Mouse (Mus musculus) small intestine, adult 2 months (tissue): ENCODE data around the gene Scnn1b. TPM values are rescaled to one million over a fixed set of nuclear protein-coding genes. Genes with fewer than 3 reads are reported as not detected.

Experiments used
- H3K27ac ChIP-seq: fragments of 200-500 bp; 2 replicates; pipeline ENCODE4 v1.5.1; 2012; ENCODE audit warnings: low read depth, low read length, control low read depth, inconsistent platforms; ENCODE audit not compliant: insufficient read depth
- H3K27me3 ChIP-seq: fragments of 200-500 bp; 2 replicates; pipeline ENCODE4 v1.6.1; 2012; ENCODE audit warnings: mild to moderate bottlenecking, moderate library complexity, low read length, inconsistent platforms; ENCODE audit not compliant: control insufficient read depth, insufficient read depth
- H3K36me3 ChIP-seq: fragments of 200-500 bp; 2 replicates; pipeline ENCODE4 v1.6.1; 2012; ENCODE audit warnings: mild to moderate bottlenecking, low read length, control low read depth, inconsistent platforms; ENCODE audit not compliant: control insufficient read depth, insufficient read depth
- H3K4me1 ChIP-seq: fragments of 200-500 bp; 2 replicates; pipeline ENCODE4 v1.6.1; 2012; ENCODE audit warnings: low read length, inconsistent platforms, mixed read lengths; ENCODE audit not compliant: control insufficient read depth, insufficient read depth, insufficient read length
- H3K4me3 ChIP-seq: fragments of 200-500 bp; 2 replicates; pipeline ENCODE4 v1.5.1; 2012; ENCODE audit warnings: low read depth, mild to moderate bottlenecking, control low read depth, inconsistent platforms, low read length, moderate library complexity
- CTCF ChIP-seq: fragments of 200-500 bp; IDR thresholded peaks from 2 replicates; pipeline ENCODE4 v1.5.1; 2012; ENCODE audit warnings: low read depth, mild to moderate bottlenecking, control low read depth, inconsistent platforms, low read length, moderate library complexity, mixed read lengths; ENCODE audit not compliant: insufficient replicate concordance, insufficient read length; ENCODE audit errors: extremely low read depth
- POLR2A ChIP-seq: fragments of 200-500 bp; IDR thresholded peaks from 2 replicates; pipeline ENCODE4 v1.6.1; 2012; ENCODE audit warnings: low read depth, mild to moderate bottlenecking, control low read depth, inconsistent platforms, low read length, moderate library complexity
- WGBS: fragments of 180-500 bp; shearing (Covaris S2); methylation state at CpG from one replicate; pipeline ENCODE4 v1.1.7; 2018; 5-methylcytosine and 5-hydroxymethylcytosine counted together
- polyA plus RNA-seq: library from polyadenylated mRNA; depleted of rRNA; stranded (reverse); fragments of >200 nt; gene quantifications from 2 replicates; pipeline ENCODE4 v1.2.3, GENCODE M21; 2012

Gene Scnn1b
- polyA plus RNA-seq, 1 experiment: 0.10 TPM

DNA sequence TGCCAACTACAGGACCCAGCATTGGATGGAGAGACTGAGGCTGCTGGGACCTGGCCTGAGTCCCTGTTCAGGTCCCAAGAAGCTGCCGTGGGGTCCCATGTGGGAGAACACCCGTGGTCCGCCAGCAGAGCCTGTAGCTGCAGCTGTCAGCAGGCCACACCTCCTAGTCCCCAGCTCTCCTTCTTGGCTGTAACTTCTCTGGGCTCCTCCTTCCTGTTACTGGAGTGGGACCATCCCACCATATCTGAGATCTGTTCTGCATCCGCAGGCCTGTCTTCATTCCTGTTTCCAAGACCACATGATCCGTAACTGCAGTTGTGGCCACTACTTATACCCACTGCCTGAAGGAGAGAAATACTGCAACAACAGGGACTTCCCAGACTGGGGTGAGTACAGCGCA is 49.1 kb downstream of the Scnn1b start:
- no peaks in the 10 kb centered on the region for H3K27me3 ChIP-seq
- H3K36me3 ChIP-seq: no peaks in the 10 kb centered on the region
- no peak overlapping the region for H3K4me3 ChIP-seq
- 64% methylated on average over 6 of the region's 6 CpGs for WGBS
- H3K27ac ChIP-seq: no peak overlapping the region
- no peak for TF ChIP-seq CTCF
- no peak for TF ChIP-seq POLR2A
- no peaks in the 10 kb centered on the region for H3K4me1 ChIP-seq

DNA sequence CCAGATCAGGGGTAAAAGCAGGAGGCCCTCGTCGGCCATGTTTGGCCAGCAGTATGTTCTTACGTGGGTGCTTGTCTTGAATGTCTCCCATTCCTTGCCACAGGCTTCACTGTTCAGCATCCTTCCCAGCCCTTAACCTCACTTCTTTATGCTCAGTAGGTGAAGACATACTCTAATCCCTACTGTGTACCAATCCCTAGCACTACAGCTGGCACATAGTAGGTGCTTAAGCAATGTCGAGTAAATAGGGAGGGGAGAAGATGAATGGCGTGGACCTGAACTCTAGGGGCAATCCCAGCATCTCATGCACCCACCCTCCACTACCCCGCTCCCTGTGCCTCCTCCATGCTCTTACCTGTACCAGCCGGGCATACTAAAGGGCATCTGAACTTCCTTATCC is 59.5 kb downstream of the Scnn1b start:
- Histone ChIP-seq H3K27ac (no peak overlapping the region), H3K4me3 (no peak overlapping the region), H3K27me3 (no peaks in the 10 kb centered on the region), H3K4me1 (no peaks in the 10 kb centered on the region), H3K36me3 (peaks cover 39% of the 10 kb centered on the region)
- TF ChIP-seq CTCF (no peak), POLR2A (no peak)
- WGBS: 93% methylated on average over 7 of the region's 7 CpGs

DNA sequence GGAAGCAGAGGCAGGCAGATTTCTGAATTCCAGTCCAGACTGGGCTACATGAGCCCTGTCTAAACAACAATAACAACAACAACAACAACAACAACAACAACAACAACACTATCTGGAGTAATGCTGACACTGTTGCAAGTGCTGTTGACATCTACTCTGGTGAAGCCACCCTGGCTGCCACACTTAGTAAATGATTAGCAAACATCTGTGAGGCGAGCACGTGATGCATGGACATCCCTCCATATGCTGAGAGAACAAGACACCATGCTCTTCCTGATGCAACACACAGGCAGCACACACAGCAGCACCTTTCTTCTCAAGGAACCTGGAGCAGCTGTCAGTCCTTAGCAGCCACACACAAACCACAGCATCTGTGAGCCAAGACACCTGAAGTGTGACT is 63.0 kb downstream of the Scnn1b start:
- peaks cover 36% of the 10 kb centered on the region for H3K36me3 ChIP-seq
- no peak overlapping the region for H3K27ac ChIP-seq
- WGBS: 81% methylated on average over 2 of the region's 2 CpGs
- H3K4me1 ChIP-seq: no peaks in the 10 kb centered on the region
- TF ChIP-seq CTCF: no peak
- H3K27me3 ChIP-seq: no peaks in the 10 kb centered on the region
- no peak overlapping the region for H3K4me3 ChIP-seq

DNA sequence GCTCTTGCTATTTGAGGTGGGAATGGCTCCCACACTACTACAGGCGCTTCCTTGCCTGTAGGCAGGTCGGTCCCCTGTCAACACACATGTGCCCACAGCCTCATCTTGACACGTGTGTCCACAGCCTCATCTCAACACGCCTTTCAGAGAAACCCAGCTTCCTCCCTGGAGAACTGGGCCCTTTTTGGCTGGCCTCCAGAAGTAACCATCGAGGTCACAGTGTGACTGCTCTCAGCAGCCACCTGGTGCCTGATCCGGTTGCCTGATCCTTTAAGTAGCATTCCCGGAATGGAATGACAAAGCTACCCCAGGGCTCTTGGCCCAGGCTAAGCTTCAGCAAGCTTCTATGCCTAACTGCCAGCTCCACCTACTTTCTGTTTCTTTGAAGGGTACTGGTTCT is 66.4 kb downstream of the Scnn1b start:
- Histone ChIP-seq H3K27me3 (no peaks in the 10 kb centered on the region), H3K36me3 (peaks cover 22% of the 10 kb centered on the region), H3K27ac (no peak overlapping the region), H3K4me3 (no peak overlapping the region), H3K4me1 (no peaks in the 10 kb centered on the region)
- 51% methylated on average over 7 of the region's 7 CpGs for WGBS
- TF ChIP-seq POLR2A: no peak
- TF ChIP-seq CTCF: no peak

DNA sequence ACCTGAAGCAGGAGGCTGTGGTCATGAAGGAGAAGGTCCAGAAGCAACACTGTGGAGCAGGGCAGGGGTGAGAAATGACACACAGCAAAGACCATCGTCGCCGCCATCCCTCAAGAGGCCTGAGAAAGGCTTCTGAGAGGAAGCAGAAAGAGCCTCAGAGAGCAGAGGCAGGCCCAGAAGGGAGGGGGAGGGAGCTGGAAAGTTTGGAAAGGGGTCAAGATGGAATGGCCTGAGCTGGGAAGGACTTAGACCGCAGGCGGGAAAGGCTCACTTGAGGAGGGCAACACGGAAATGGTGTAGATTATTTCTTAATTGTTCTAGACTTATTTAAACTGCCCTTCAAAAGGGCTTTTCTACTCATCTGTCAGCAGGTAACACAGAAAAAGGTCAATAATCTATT is 68.8 kb downstream of the Scnn1b start:
- Histone ChIP-seq H3K4me3 (no peak overlapping the region), H3K36me3 (peaks cover 16% of the 10 kb centered on the region), H3K27me3 (no peaks in the 10 kb centered on the region), H3K4me1 (no peaks in the 10 kb centered on the region), H3K27ac (no peak overlapping the region)
- WGBS: 79% methylated on average over 6 of the region's 6 CpGs
- TF ChIP-seq POLR2A (no peak), CTCF (no peak)

DNA sequence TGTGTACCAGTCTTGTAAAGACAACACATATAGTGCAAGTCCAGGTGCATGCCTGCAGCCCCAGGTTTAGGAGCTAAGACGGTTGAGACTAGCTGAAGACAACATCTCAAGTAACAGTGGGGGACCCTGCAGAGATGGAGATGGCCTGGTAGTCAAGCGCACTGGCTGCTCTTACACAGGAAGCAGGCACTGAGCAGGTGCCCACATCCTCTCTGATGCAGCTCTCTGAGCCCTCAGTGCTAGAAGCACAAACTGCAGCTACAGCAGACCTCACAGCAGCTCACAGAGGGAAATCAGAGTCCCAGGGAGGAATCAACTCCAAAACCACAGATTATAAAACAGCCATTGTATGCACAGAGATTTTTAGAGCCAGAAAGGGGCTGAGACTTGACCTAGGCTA is 69.5 kb downstream of the Scnn1b start:
- no peaks in the 10 kb centered on the region for H3K27me3 ChIP-seq
- no peaks in the 10 kb centered on the region for H3K4me1 ChIP-seq
- H3K36me3 ChIP-seq: peaks cover 13% of the 10 kb centered on the region
- 93% methylated on average over 2 of the region's 2 CpGs for WGBS
- H3K4me3 ChIP-seq: no peak overlapping the region
- TF ChIP-seq POLR2A (no peak), CTCF (no peak)
- no peak overlapping the region for H3K27ac ChIP-seq

DNA sequence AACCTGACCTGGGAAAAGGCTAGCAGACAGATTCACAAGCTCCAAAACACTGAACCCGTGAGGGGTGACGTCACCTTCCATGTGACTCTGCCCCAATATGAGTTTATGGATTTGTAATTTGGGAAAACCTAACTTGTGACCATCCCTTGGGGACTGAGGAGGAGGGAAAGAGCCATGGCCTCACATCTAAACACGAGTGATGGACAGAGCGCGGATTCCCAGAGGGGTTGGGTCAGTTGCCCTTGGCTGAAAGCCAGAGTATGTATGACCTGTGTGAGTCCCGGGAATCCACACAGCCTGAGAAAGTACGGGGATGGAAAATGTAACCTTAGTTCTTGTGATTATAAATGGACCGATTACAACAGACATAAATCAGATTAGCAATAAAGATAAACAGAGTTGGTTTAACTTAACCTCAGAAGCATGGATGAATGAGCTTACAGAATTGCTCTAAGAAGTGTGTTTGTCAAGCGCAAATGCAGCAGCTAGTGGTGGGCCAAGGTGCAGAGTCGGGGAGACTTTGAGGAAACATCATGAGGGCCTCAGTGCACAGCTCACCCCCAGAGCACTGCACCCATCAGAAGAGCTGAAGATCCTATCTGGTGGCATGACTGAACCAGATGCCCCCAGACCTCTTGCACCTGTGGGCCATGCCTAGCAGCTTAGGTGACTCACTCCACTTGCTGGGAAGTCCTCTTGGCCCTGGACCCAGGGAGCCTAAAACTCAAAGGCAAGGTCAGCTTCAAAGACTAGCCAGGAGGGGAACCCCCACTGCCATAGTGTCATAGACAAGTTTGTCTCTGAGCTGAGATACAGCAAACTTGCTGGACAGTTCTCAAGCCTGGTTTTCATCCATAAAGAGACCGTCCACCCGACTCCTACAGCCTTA is 71.3 kb downstream of the Scnn1b start:
- H3K4me3 ChIP-seq: no peak overlapping the region
- TF ChIP-seq CTCF: no peak

More for the DNA sequence above, 71.3 kb downstream of the Scnn1b start:
- no peaks in the 10 kb centered on the region for H3K4me1 ChIP-seq
- no peaks in the 10 kb centered on the region for H3K27me3 ChIP-seq
- H3K36me3 ChIP-seq: peaks cover 15% of the 10 kb centered on the region
- WGBS: 58% methylated on average over 12 of the region's 12 CpGs
- H3K27ac ChIP-seq: no peak overlapping the region
